Mouse (Mus musculus) urinary bladder, adult 18-20 months (tissue): ENCODE data around the gene Pwp2.
A peak's percentile ranks its signal among the peaks of the same experiment; 100 is the strongest.

ENCODE experiments used
- DNase-seq, 2 experiments: peaks; one replicate each; pipeline ENCODE4 v3.0.0; 2022; ENCODE audit warnings: low spot score in 2 of 2, mixed read lengths in 2 of 2

Gene Pwp2

DNA sequence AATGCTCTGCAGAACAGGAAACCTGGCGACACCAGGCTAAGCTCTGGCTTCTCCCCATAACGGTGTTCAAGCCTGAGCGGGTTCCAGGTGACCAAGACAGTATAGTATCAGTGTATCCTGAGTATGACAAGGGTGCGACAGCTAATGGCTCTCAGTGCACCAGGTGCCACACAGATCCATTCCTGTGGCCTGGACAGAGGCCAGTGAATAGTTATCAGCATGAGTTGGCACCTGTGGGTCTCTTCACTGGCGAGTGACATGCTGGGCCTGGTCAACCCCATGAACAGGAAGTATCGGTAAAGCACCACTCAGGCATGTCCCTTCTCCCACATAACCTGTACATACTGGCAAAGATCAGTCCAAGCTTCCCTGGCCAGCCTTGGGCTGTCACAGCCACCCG lies 13.9 kb downstream of the Pwp2 start:
- DNase-seq = no peak

DNA sequence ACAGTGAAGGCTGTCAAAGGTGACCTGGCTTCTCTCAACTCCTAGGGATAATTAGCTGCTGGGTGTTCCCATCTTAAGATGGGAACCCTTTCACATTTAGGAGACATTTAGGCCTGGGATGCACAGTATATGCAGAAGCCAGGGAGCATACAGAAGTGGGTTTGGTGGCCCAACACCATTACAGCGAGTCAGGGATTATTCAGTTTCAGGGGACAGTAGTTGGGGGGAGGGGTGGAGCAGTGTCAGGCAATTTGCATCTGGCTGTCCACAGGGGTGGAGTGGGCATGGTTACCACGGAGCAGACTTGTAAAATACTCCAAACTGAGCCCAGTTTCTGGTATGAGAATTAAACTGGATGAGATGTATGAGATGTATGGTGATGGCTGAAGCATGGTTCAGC lies 14.5 kb downstream of the Pwp2 start:
- DNase-seq = no peak

DNA sequence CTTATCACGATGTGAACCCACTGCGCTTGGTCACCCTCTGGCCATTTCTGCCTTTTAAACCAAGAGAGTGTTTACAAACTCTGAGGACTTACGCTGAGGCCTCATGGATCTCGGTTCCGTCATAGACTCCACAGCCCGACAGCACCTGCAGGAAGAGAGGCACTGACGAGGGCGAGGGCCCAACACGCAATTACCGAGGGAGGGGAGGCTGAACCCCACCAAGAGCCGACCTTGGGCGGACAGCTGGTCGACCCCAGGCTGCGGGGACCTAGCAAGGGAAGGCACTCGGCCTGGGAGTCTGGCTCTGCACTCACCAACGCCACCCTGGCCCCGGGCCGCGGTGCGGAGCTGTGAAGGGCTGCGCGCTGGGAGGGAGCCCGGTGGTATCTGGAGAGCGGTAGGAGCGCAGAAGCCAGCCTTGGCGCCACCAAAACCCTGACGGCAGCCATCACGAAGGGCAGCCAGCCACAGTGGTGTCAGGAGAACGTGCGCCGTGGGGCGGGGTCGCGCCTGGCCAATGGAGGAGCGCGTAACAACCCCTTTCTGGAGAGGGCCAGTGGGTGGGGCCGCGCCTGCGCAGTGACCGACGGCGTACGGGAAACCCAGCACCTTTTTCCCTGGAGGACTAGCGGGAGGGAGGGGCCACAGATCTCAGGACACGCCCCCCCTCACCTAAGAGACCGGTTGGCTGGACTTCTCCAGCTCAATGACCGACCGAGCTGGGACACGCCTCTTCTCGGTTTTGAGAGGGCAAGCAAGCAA lies 15.5 kb downstream of the Pwp2 start, which contains the start of gene D10Jhu81e:
D10Jhu81e (minus strand) TSS at position 502 of the 762 bp plus-strand sequence.
- DNase-seq = peak; percentile 98 to 99

DNA sequence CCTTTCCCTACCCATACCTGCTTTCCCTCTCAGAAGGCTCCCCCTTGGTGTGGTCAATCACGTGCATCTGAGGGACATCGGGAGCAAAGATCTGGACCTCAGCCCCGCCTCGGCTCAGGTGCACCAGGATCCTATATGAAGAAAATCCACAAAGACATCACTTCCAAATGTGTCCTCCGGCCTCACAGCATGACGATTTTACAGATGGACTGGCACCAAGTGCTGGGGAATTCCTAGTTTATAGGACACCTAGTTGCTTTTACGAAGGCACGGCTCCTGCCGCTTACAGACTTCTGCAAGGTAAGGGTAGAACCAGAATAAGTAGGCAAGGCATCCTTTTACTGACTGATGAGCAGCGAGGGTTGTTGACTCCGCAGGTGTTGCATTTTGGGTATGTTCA lies 16.2 kb downstream of the Pwp2 start:
- DNase-seq = no peak

DNA sequence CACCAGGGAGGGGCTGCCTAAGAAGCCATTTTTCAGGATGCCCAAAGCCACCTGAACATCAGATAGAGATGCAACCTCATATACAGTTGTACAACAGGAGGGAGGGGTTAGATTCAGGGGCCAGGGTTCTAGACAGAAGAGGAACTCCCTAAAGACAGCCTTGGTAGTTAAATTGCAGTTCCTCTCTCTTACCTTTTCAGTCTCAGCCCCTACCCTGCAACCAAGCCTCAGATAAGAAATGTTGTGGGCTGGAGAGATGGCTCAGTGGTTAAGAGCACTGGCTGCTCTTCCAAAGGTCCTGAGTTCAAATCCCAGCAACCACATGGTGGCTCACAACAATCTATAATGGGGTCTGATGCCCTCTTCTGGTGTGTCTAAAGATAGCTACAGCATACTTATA lies 17.2 kb downstream of the Pwp2 start:
- DNase-seq = no peak

DNA sequence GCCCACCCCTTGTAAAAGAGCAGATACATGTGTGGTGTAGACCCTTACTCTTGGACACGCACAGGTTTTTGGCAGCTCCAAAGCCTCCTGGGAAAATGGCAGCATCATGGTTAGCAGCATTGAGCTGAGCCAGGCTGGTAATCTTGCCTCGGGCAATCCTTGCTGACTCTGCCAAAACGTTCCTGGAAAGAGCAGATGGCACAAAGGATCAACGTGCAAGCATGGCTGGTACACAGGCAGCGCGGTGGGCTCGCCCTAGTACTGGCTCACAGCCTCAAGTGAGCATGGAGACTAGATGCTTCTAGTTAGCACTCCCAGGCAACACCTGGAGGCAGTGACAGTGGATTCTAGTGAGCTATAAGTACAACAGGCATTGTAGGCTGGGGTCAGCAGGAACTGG lies 17.6 kb downstream of the Pwp2 start:
- DNase-seq = no peak

DNA sequence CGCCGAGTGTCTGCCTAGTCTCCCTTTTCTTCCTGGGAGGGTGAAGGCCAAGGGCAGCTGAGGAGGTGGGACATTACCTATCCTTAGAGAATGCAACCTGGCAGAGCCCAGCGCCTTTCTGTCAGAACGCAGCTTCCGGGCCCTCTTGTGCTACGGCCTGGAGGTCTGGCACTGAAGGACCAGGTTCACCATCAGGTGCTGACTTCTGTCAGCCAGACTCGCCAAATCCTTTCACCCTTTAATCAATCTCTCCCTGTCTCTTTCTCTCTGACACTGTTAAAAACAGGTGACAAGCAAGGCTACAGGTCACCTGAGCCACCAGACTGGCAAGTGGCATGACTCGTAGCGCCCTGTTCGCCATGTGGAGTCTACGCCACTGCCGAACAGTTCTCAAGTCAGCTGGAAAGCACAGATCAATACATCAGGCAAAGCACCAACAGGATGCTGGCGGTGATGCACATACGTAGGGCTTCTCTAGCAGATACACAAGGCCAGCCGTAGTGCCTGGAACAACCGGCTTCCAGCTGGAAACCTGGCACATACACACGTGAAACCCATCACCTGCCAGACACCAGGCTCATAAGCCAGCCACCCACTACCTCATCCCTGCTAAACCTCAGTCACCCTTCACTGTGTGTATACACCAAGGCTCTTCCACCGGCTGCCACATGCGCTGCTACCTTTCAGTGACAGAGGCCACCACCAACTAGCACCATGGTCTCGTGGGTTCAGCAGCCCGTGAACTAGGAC lies 19.5 kb downstream of the Pwp2 start:
- DNase-seq = no peak

DNA sequence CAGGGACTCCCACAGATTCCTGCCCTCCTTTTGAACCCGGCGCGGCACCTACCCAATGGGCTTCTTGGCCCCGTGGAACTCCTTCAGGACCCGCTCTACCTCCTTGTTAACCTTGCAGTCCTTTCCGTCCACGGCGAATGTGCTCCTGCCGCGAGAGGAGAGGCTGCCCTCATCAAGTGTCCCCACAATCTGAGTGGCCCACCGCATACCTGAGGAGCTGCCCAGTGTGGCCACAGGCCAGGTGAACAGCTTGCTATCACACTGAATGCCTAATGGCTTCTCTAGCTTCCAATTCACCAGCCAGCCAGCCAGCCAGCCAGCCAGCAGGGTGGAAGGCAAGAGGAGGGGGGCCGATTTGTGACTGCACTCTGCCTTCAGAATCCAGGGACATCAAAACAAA lies 20.2 kb downstream of the Pwp2 start:
- no peak for DNase-seq

DNA sequence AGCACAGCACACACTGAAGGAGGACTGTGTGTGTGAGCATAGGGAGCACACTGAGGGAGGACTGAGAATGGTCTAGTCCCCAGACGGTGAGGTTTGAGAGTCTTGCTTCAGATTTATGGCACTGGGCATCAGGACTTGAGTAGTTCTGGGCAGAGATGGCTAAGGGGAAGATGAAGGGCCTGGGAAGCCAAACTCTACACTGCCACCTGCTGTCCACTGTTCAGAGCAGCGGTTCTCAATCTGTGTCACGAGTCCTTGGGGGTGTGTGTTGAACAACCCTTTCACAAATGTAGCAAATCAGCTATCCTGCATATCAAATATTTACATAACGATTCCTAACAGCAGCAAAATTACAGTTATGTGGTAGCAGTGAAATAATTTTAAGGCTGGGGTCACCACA lies 21.0 kb downstream of the Pwp2 start:
- DNase-seq = peak; percentile 45 to 56

DNA sequence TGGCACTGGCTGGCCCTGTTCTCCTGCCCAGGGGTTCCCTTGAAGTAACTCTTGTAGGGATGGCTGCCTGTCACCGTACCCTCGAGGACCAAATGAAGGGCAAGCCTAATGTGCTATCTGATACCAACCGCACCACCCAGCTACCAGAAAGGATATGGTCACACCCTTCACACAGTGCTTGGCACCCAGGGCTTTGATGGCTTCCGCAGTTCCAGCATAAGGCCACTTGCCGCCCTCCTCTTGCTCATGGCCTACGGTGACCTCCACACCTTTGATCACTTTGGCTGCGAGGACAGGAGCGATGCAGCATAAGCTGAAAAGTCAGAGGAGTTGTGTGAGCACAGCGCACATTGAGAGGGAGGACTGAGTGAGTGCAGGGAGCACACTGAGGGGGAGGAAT lies 21.7 kb downstream of the Pwp2 start:
- no peak for DNase-seq

DNA sequence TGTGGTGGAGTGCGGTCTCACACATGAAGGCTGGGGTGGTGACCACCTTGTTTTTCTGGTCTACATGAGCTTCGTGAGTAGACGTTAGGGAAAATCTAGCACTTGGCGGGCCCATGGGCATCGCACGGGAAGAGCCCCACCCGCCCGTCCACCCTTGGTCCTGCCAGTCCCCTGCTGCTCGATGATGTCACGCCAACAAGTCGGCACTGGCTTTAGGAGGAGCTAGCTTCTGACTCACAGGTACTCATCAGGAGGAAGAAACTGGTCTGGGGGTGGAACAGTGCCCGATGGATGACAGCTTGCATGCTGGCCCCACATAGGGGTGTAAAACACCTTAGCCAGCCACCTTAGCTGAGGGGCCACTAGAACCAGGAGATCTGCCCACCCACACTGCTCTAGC lies 22.3 kb downstream of the Pwp2 start:
- peak; percentile 53 to 71 for DNase-seq

DNA sequence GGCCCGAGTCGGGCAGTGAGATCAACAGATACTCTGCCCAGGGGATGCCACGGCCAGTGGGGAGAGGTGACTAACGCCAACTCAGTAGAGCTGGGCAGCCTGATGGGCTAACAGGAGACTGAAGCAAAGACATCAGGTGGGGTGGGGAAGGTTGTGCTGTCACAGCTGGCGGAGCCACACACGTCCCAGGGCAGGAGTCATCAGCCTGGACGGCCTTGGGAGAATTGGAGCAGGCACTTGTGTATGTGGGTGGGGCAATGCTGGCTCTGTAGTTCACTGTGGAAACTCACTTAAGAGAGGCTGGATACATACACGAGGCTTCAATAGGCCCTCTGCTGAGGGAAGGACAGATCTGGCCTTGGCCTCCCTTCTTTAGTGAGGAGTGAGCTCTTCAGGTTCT lies 23.9 kb downstream of the Pwp2 start:
- no peak for DNase-seq

DNA sequence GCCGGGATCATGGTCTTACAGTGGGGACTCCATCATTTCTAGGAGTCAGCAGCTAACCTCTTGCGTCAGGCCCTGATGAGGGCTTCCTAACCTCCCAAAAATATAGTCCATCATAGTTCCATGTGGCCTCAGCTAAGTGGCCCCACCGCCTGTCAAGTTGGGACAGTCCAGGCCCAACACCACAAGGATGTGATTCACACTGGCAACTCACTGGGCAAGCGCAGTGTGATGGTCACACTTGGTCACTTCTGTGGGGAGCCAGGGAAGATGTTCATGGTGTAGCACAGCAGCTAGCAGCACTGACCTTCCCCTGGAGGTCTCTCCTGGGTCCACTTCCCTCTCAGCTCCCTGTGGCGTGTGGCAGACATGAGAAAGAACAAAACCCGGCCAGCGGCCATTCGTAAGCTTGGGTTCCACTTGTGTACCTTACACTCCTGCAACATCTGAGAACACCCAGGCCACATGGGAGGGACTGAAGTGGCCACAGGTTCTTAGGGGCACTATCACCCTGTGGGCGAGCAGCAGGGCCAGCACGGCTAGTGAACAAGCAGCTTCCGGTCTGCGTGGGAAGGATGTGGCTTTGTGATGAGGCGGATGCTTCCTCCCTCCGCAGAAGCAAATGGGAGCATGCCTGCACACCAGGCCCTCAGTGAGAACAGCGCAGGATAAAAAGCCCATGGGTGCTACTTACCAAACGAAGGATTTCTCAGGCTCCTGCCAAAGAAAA lies 24.4 kb downstream of the Pwp2 start:
- DNase-seq = no peak

DNA sequence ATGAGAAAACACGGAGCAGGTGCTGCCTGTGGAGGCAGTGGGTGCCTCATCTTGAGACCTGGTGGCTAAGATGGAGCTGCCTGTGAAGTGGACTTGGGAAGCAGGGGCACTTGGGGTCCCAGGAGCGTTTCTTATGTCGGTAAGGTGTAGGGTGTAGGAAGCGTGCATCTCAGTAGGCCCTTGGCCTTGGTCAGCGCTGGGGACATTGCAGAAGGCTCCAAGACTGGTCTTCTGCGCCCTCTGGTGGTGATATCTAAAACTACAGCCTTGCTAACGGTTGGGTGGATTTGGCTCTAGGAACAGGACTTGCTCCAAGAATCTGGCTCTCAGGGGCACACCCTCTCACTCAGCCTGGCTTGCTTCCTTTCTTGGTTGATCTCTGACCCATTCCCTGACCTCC lies 25.0 kb downstream of the Pwp2 start:
- DNase-seq = peak; percentile 68 to 84

DNA sequence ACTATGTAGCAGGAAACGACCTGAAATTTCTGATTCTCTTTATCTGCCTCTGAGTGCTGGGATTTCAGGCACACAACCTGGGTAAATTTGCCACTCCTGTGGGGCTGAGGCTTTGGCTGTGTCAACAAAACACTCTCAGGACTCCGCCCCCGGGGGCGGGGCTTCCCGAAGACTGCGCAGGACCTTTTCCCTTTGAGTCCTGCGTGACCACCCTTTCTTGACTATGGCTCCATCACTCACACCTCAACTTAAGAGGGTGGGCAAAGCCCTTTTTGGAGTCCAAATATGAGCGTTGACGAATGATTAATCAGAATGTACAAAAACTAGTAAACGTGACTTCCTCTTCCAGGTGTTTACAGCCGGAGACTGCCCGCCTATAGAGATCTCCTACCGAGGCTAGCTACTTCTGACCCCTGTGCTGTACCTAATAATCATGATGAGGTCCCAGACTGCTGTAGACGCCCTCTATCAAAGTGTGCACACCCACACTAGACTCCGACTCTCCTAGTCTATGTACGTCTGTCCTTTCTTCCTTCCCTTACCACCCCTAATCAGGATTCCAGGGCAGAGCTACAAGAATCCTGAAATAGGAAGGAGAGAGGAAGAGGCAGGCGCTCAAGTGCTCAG lies 25.6 kb downstream of the Pwp2 start:
- peak; percentile 72 to 74 for DNase-seq

DNA sequence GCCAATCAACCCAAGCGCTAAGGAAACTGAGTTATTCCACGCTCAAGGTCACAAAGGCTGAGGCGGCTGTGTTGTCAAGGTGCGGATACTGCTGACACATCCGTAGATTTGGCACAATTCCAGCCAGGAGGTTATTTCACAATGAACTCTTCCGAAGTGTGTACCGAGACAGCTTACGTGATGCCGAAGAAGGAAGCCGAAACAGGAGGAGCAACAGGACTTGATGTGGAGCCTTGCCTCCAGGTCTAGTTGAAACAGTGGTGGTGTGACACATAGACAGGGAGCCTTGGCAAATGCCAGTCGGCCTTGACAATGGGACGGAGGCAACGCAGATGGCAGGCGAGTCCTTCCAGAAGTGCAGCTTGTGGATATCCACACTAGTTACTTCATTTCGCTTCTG lies 26.9 kb downstream of the Pwp2 start:
- DNase-seq = no peak

DNA sequence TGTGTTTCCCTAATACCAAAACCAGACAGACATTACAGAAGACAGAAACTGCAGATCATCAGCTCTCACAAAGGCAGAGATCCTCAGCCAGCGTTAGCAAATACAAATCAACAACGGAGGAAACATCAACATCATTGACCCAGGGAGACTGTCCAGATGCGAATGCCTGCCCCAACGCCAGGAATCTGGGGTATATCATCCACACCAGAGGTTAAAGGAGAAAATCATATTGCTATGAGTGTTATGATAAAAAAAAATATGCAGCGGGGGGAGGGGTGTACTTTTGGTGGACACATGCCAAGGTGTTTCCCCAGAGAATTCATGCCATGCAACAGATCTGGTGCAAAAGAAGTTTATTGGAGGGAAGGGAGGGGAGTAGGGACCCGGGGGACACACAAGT lies 28.0 kb downstream of the Pwp2 start:
- DNase-seq = no peak

DNA sequence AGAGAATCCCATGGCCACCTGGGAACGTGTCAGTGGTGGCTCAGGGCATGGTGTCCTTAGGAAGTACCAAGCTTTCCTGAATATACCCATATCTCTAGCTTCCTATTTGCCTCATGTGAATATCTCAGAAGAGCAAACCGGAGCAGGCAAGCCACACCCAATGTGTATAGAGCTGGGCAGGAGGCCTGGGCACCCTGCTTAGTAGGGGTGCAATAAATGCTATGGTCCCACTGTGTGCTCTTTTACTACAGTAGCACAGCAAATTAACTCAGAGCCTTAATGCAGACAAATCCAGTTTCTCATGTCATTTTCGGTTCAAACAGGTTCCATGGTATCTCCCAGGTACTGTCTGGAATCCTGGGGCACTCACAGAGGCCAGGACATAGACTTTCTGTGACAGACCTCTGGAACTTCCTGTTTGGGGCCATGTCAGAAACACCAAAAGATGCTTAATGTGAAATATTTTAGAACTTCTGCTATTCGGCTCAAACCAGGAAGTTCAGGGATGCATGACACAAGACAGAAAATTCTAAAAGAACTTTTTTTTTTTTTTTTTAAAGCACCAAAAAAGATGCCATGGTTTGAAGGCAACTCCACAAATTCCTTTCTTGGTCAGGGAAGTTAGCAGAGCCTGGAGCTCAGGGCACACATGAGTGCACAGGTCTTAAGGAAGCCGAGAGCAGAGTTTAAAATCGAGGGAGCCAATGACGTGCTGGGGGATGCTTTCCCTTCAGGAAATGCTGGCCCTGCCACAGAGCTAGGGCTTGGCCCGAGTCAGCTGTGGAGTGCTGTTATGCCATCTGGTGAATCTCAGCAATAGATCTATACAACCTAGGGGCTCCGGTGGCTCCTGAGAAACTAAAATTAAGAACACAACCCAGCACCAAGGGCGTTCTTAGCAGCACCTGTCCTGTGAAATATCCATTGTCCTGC lies 35.8 kb downstream of the Pwp2 start:
- DNase-seq = no peak

DNA sequence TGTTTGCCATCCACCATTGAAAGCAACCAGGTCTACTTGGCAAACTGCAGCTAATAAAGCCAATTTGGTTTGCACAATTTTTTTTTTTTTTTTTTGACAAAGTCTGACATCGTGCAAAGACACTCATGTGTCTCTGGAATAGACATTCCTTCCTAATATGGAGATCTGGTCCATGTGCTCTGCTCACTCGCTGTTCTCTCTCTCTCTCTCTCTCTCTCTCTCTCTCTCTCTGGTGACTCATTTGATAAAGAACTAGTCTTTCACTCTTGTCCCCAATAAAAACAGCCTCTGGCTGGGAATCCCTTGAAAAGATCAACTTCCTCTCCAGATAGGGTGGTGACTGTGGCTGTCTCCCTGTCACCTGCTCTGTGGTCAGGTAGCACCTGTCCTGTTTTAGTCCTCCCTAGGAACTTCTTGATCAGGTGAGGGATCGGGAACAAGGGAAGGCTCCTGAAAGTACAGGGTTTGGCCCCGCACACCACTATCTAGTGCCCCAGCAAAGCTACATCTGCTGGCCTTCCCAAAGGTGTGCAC lies 37.0 kb downstream of the Pwp2 start:
- DNase-seq = no peak

DNA sequence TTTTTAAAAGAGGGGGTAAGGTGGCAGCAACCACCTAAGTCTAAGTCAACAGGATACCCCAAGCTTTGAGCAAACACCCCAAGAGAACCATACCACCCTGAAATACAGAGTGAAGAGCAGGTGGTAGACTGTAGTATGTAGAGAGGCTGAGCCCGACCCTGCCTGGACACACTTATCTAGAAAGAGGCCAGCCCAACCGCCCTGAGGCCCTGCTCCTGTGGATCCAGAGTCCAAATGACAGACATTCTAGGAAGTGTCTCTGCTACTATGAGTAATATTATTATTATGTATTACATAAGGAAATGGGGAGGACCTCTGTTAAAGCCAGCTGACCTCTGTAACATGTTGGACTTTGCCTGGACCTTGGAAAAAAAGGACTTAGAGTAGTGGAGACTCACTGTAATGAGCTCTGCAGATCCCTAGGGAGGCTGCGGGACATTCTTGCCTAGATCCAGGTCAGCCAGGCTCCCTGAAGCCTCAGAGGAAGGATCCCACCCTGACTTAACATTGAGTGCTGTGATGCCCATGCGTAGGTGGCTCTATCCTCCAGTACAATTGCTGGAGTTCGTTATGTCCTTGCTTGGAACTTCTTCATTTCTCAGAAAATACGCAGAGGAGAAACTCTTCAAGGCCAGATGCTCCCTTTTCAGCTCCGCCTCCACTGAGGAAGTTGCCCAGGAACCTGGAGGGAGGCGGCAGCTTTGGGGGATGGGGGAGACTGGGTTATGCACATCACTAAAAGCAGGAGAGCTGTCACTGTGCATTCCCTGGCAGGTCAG lies 41.0 kb downstream of the Pwp2 start:
- no peak for DNase-seq
